Mouse (Mus musculus) hindbrain, embryonic 11.5 days (tissue): ENCODE measurements around the gene Eif5a2. TPM values are rescaled to one million over a fixed set of nuclear protein-coding genes. Genes with fewer than 3 reads are reported as not detected.

Experiments used
- ATAC-seq: fragments of 200-750 bp; cut with Nextera tagmentation; 2 replicates; pipeline ENCODE4 v1.8.0; 2017; ENCODE audit warnings: mild to moderate bottlenecking, moderate TSS enrichment, moderate library complexity; ENCODE audit not compliant: low FRiP score
- DNase-seq: peaks from one replicate; pipeline ENCODE4 v3.0.0-alpha.2; 2015; ENCODE audit warnings: low spot score
- H3K27ac ChIP-seq: fragments of 300-500 bp; sonication (generic); 2 replicates; pipeline ENCODE4 v1.5.1; 2014; ENCODE audit warnings: mild to moderate bottlenecking, low read depth, low read length
- H3K27me3 ChIP-seq: fragments of 300-500 bp; sonication (generic); 2 replicates; pipeline ENCODE4 v1.6.1; 2014; ENCODE audit warnings: mild to moderate bottlenecking, low read length, moderate library complexity, mixed read lengths; ENCODE audit not compliant: control insufficient read depth, insufficient read depth
- H3K36me3 ChIP-seq: fragments of 300-500 bp; sonication (generic); 2 replicates; pipeline ENCODE4 v1.6.1; 2014; ENCODE audit warnings: mild to moderate bottlenecking, low read length, moderate library complexity, mixed read lengths; ENCODE audit not compliant: control insufficient read depth, insufficient read depth
- H3K4me1 ChIP-seq: fragments of 300-500 bp; sonication (generic); replicated peaks from 2 replicates; pipeline ENCODE4 v1.6.1; 2014; ENCODE audit warnings: low read length, mixed read lengths; ENCODE audit not compliant: control insufficient read depth, insufficient read depth
- H3K4me2 ChIP-seq: fragments of 300-500 bp; sonication (generic); replicated peaks from 2 replicates; pipeline ENCODE4 v1.6.1; 2014; ENCODE audit warnings: mild to moderate bottlenecking, low read depth, low read length
- H3K4me3 ChIP-seq: fragments of 300-500 bp; sonication (generic); 2 replicates; pipeline ENCODE4 v1.5.1; 2014; ENCODE audit warnings: low read depth, low read length
- H3K9ac ChIP-seq: fragments of 300-500 bp; sonication (generic); 2 replicates; pipeline ENCODE4 v1.6.1; 2014; ENCODE audit warnings: low read depth, low read length
- H3K9me3 ChIP-seq: fragments of 300-500 bp; sonication (generic); 2 replicates; pipeline ENCODE4 v1.6.1; 2016; ENCODE audit warnings: low read length; ENCODE audit not compliant: control insufficient read depth
- WGBS: fragments of 180-500 bp; shearing (Covaris S2); extraction: QIAGEN DNeasy Blood & Tissue Kit; methylation state at CpG from one replicate; pipeline ENCODE4 v1.1.7; 2014; 5-methylcytosine and 5-hydroxymethylcytosine counted together
- polyA plus RNA-seq: library from polyadenylated mRNA; unstranded; fragments of >200 nt; fragmentation: Nextera tagmentation; extraction: Ambion mirVana; gene quantifications from 2 replicates; pipeline ENCODE4 v1.2.1, GENCODE M21; 2014

The Eif5a2 gene
- polyA plus RNA-seq, 1 experiment from 2014 or later, result 18.2 TPM

GRCm38 (mm10) chr3:28826272-28826671 is 45.2 kb downstream of the Eif5a2 start:
- Histone ChIP-seq H3K27ac (no peak overlapping the region), H3K27me3 (no peaks in the 10 kb centered on the region), H3K4me1 (no peaks in the 10 kb centered on the region), H3K4me2 (no peak overlapping the region), H3K9me3 (no peaks in the 10 kb centered on the region), H3K36me3 (no peaks in the 10 kb centered on the region), H3K4me3 (no peak overlapping the region), H3K9ac (no peak overlapping the region)
- WGBS, result 89% methylated on average over 1 of the region's 1 CpGs
- no peak for ATAC-seq
- no peak for DNase-seq

DNA sequence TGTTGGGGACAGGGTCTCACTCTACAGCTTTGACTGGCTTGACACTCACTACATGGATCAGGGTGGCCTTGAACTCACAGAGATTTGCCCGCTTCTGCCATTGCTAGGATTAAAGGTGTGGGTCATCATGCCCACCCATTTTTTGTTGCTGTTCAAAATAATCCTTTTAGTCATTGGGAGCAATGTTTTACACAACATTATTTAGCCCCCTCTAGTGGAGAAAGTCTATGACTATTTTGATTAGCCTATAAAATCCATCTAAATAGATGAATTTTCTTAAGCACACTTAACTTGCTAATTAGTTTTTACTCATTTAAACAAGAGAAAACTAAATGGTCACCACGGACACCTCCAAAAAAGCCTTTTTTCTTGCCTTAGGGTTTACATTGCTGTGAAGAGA is 46.5 kb downstream of the Eif5a2 start:
- ATAC-seq (no peak), DNase-seq (no peak)
- Histone ChIP-seq H3K4me3 (no peak overlapping the region), H3K4me2 (no peak overlapping the region), H3K27me3 (no peaks in the 10 kb centered on the region), H3K36me3 (no peaks in the 10 kb centered on the region), H3K9ac (no peak overlapping the region), H3K9me3 (no peaks in the 10 kb centered on the region), H3K27ac (no peak overlapping the region), H3K4me1 (no peaks in the 10 kb centered on the region)
- WGBS, result 88% methylated on average over 2 of the region's 2 CpGs

GRCm38 (mm10) chr3:28829454-28829853 is 48.4 kb downstream of the Eif5a2 start:
- Histone ChIP-seq H3K36me3 (no peaks in the 10 kb centered on the region), H3K9ac (no peak overlapping the region), H3K4me1 (no peaks in the 10 kb centered on the region), H3K27me3 (no peaks in the 10 kb centered on the region), H3K9me3 (no peaks in the 10 kb centered on the region), H3K27ac (no peak overlapping the region), H3K4me3 (no peak overlapping the region), H3K4me2 (no peak overlapping the region)
- 91% methylated on average over 2 of the region's 2 CpGs for WGBS
- ATAC-seq, result no peak
- no peak for DNase-seq

DNA sequence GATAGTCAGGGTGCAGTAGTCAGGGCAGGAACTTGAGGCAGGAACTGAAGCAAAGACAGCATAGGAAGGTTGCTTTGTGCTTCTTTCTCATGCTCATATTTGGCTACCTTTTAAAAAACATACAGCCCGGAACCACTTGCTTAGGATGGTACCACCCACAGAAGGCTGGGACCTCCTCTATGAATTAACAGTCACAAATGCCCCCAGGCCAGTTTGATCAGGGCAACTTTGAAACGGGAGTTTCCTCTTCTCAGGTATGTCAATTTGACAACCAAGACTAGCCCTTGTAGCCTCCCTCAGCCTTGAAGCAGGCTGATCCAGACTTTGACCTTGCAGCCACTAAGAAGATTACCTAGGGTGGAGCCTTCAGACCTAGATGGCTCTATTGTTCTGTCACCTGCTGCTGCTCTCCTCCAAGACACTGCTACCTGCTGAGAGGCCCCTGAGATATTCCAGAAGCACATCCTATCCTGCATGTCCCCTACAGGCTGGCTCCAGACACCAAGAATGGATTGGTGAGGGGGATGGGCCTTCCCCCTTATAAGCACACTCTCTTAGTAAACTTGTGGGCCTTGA is 55.8 kb downstream of the Eif5a2 start:
- no peak overlapping the region for H3K27ac ChIP-seq
- no peaks in the 10 kb centered on the region for H3K27me3 ChIP-seq
- no peak overlapping the region for H3K4me3 ChIP-seq
- H3K9me3 ChIP-seq, result no peaks in the 10 kb centered on the region
- no peaks in the 10 kb centered on the region for H3K36me3 ChIP-seq
- H3K4me1 ChIP-seq, result no peaks in the 10 kb centered on the region
- WGBS, result 88% methylated on average over 2 of the region's 2 CpGs
- H3K9ac ChIP-seq, result no peak overlapping the region
- H3K4me2 ChIP-seq, result no peak overlapping the region
- no peak for ATAC-seq
- DNase-seq, result no peak

DNA sequence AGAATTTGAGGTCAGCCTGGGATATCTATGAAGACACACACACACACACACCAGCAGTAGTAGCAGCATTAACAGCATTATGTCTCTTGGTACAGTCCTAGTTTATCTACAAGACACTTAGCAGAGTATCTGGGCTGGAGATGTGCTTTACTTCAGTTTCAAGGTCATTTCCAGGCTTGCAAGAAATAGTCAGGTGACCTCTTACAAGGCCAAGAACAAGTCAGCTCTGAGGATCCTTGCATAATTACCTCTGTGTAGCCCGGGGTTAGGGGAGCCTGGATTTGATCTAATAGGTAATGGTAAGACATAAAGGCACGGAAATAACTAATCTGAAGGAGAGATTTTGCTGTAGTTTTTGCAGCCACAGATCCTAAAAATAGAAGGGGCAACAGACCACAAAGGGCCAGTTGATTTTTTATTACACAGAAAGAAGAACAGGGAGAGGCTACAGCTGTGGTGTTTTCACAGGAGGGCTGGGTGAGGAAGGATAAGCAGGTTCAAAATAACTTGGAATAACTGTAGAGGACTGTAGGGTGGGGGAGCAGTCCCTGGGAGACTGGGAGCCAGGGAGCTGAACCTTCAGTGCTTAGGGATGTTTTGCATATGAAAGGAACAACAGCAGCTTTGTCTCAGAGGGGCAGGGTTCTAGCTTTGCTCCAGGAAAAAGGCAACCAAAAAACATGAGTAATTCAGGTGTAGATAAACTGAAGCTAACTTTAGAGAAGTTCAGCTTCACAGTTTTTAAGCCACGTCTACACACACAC is 61.0 kb downstream of the Eif5a2 start:
- no peaks in the 10 kb centered on the region for H3K27me3 ChIP-seq
- H3K27ac ChIP-seq, result no peak overlapping the region
- ATAC-seq (no peak), DNase-seq (no peak)
- WGBS, result 26% methylated on average over 3 of the region's 3 CpGs
- no peak overlapping the region for H3K4me3 ChIP-seq
- no peaks in the 10 kb centered on the region for H3K9me3 ChIP-seq
- H3K9ac ChIP-seq, result no peak overlapping the region
- H3K4me2 ChIP-seq, result no peak overlapping the region
- no peaks in the 10 kb centered on the region for H3K36me3 ChIP-seq
- no peaks in the 10 kb centered on the region for H3K4me1 ChIP-seq

GRCm38 (mm10) chr3:28843231-28843630 is 62.2 kb downstream of the Eif5a2 start:
- no peak overlapping the region for H3K9ac ChIP-seq
- ATAC-seq, result no peak

DNA sequence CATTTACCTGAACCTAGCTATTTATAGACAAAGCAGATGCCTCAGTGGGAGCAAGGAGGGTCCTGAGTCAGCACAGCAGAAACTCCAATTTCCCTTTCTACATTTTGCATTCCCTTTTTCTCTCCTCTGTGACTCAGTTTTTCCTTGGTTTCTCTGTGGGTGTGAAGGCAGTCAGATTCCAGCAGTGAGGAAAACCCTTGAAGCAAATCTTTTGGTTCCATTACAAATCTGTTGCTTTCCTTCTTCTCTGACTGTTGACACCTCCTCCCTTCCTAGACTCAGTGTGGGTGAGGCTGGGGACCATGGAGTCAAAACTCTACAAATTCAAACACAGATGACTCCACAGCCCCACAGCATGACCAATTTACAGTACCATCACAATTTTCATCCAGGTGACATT is 66.0 kb downstream of the Eif5a2 start:
- H3K36me3 ChIP-seq, result no peaks in the 10 kb centered on the region
- H3K27me3 ChIP-seq, result no peaks in the 10 kb centered on the region
- H3K4me1 ChIP-seq, result no peaks in the 10 kb centered on the region
- ATAC-seq, result no peak
- H3K27ac ChIP-seq, result no peak overlapping the region
- no peaks in the 10 kb centered on the region for H3K9me3 ChIP-seq
- H3K4me3 ChIP-seq, result no peak overlapping the region
- no peak overlapping the region for H3K9ac ChIP-seq
- H3K4me2 ChIP-seq, result no peak overlapping the region
- no peak for DNase-seq

More at GRCm38 (mm10) chr3:28843231-28843630, 62.2 kb downstream of the Eif5a2 start:
- no peaks in the 10 kb centered on the region for H3K4me1 ChIP-seq
- H3K9me3 ChIP-seq, result no peaks in the 10 kb centered on the region
- H3K36me3 ChIP-seq, result no peaks in the 10 kb centered on the region
- WGBS, result 47% methylated on average over 8 of the region's 8 CpGs
- H3K4me2 ChIP-seq, result no peak overlapping the region
- no peaks in the 10 kb centered on the region for H3K27me3 ChIP-seq
- no peak for DNase-seq
- no peak overlapping the region for H3K4me3 ChIP-seq
- H3K27ac ChIP-seq, result no peak overlapping the region

Other genes starting within 250 kb of the Eif5a2 start
- 0.25 TPM in 1 of 2 replicates, not detected in the other for gene Slc2a2, start 83.4 kb upstream of the Eif5a2 start, polyA plus RNA-seq
- gene Rpl22l1, start 24.2 kb downstream of the Eif5a2 start, polyA plus RNA-seq, result 352 and 369 TPM in 2 replicates
- gene Gm1527, start 111.3 kb downstream of the Eif5a2 start, polyA plus RNA-seq, result not detected in 2 replicates